Mouse (Mus musculus) intestine, embryonic 16.5 days (tissue): ENCODE measurements around the gene Bcl2a1a. TPM values are rescaled to one million over a fixed set of nuclear protein-coding genes. Genes with fewer than 3 reads are reported as not detected.
"Not testable (repeated sequence)": the region's sequence is repeated elsewhere in the genome, so short reads cannot be mapped to it uniquely, and the experiment has no call there.

Experiments
- ATAC-seq: fragments of 200-750 bp; cut with Nextera tagmentation; 2 replicates; pipeline ENCODE4 v1.8.0; 2017; ENCODE audit warnings: moderate TSS enrichment, moderate library complexity
- H3K27ac ChIP-seq: fragments of 300-500 bp; sonication (generic); 2 replicates; pipeline ENCODE4 v1.5.1; 2014; ENCODE audit warnings: mild to moderate bottlenecking, low read length
- H3K27me3 ChIP-seq: fragments of 300-500 bp; sonication (generic); replicated peaks from 2 replicates; pipeline ENCODE4 v1.6.1; 2014; ENCODE audit warnings: low read length, control low read depth, mixed read lengths; ENCODE audit not compliant: control insufficient read depth, insufficient read depth
- H3K36me3 ChIP-seq: fragments of 300-500 bp; sonication (generic); 2 replicates; pipeline ENCODE4 v1.6.1; 2014; ENCODE audit warnings: low read length, control low read depth; ENCODE audit not compliant: control insufficient read depth, insufficient read depth
- H3K4me1 ChIP-seq: fragments of 300-500 bp; sonication (generic); 2 replicates; pipeline ENCODE4 v1.6.1; 2014; ENCODE audit warnings: low read length, control low read depth, mixed read lengths; ENCODE audit not compliant: control insufficient read depth, insufficient read depth
- H3K4me2 ChIP-seq: fragments of 300-500 bp; sonication (generic); 2 replicates; pipeline ENCODE4 v1.6.1; 2014; ENCODE audit warnings: low read depth, low read length, control low read depth
- H3K4me3 ChIP-seq: fragments of 300-500 bp; sonication (generic); 2 replicates; pipeline ENCODE4 v1.5.1; 2014; ENCODE audit warnings: mild to moderate bottlenecking, low read length
- H3K9ac ChIP-seq: fragments of 300-500 bp; sonication (generic); 2 replicates; pipeline ENCODE4 v1.6.1; 2014; ENCODE audit warnings: low read depth, low read length
- H3K9me3 ChIP-seq: fragments of 300-500 bp; sonication (generic); 2 replicates; pipeline ENCODE4 v1.6.1; 2016; ENCODE audit warnings: low read length, control low read depth; ENCODE audit not compliant: control insufficient read depth
- WGBS: fragments of 180-500 bp; shearing (Covaris S2); extraction: QIAGEN DNeasy Blood & Tissue Kit; methylation state at CpG from one replicate; pipeline ENCODE4 v1.1.7; 2014; 5-methylcytosine and 5-hydroxymethylcytosine counted together
- polyA plus RNA-seq: library from polyadenylated mRNA; unstranded; fragments of >200 nt; fragmentation: Nextera tagmentation; extraction: Ambion mirVana; gene quantifications from 2 replicates; pipeline ENCODE4 v1.2.1, GENCODE M21; 2015

The Bcl2a1a gene
- polyA plus RNA-seq, 1 experiment from 2014 or later, result 2.2 TPM

DNA sequence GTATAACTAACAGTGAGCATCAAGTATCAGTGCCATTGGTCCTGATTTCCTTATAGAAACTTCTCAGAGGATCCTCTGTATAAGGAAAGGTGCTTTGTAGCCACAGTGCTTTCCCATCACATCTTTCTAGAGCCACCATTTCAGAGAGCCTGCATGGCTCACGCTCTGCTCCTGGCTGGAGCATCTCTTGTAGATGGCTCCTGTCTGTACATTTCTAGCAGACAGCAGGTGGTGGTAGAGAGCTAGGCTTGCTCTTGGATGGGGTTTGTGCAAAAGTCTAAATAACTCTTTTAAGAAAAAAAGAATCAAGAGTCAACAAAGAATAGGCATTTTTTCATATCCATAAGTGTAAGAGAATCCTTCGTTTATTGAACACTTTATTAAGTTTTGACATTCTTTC is 12.8 kb downstream of the Bcl2a1a start:
- ATAC-seq, H3K9me3 ChIP-seq, H3K4me1 ChIP-seq, H3K4me3 ChIP-seq, H3K4me2 ChIP-seq, H3K9ac ChIP-seq, H3K27ac ChIP-seq, H3K27me3 ChIP-seq, H3K36me3 ChIP-seq: not testable (repeated sequence)
- WGBS, result no CpG with 5 or more reads among the region's 2 CpGs

DNA sequence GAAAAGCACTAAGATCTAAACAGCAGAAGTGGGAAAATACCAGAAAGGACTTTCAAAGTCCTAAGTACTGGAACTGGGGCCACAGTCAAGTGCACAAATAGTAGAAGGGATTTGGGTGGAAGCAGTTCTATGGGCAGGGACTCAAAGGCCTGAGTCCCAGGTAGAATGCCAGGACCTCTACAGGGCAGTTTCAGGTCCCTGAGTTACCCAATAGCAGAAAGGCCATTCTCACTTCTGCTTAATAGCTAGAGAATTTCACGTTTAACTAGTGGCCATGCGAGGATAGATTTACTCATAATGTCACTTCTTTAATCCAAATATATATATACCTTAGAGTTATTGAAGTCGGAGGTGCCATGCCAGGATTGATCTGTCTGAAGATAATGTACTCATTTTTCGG is 20.2 kb downstream of the Bcl2a1a start:
- not testable (repeated sequence) for H3K36me3 ChIP-seq, H3K4me2 ChIP-seq, ATAC-seq, H3K4me1 ChIP-seq, H3K4me3 ChIP-seq, H3K9ac ChIP-seq, H3K9me3 ChIP-seq, H3K27ac ChIP-seq, H3K27me3 ChIP-seq
- 70% methylated on average over 4 of the region's 4 CpGs for WGBS

DNA sequence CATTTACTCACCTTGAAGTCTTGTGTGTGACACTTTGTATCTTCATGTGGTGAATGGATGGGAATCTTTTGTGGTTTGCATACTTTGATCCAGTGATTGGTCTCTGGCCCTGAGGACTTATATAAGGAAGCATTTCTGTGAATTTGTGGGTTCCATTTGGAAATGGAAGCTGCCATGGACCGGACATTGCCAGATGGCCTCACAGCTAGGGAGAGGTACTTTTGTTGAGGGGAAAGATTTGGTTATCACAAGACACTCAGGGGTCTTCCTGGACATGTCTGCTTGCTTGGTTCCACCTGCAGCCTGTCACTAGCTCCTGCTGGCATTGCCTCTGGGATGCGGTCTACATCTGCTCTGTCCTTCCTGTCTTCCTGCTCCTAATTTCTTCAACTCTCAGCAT is 23.1 kb downstream of the Bcl2a1a start:
- 94% methylated on average over 2 of the region's 2 CpGs for WGBS
- H3K27ac ChIP-seq, result not testable (repeated sequence)

GRCm38 (mm10) chr9:89001541-89001940 is 44.8 kb downstream of the Bcl2a1a start:
- not testable (repeated sequence) for H3K27ac ChIP-seq, H3K4me2 ChIP-seq, H3K27me3 ChIP-seq, H3K9ac ChIP-seq, H3K4me3 ChIP-seq, H3K9me3 ChIP-seq, H3K36me3 ChIP-seq, ATAC-seq, H3K4me1 ChIP-seq

More for the DNA sequence above, 23.1 kb downstream of the Bcl2a1a start:
- H3K36me3 ChIP-seq, H3K4me2 ChIP-seq, H3K4me3 ChIP-seq, H3K4me1 ChIP-seq, H3K27me3 ChIP-seq, H3K9me3 ChIP-seq, ATAC-seq, H3K9ac ChIP-seq: not testable (repeated sequence)

Other genes with a start within 250 kb of the Bcl2a1a start
- 40.2 and 49.1 TPM in 2 replicates for gene Mthfsl, start 236.6 kb upstream of the Bcl2a1a start, polyA plus RNA-seq
- gene Bcl2a1d, start 225.0 kb upstream of the Bcl2a1a start, polyA plus RNA-seq, result 0.64 and 0.82 TPM in 2 replicates
- 0.10 and 0.18 TPM in 2 replicates for gene Trim43c, start 117.7 kb upstream of the Bcl2a1a start, polyA plus RNA-seq
- gene Trim43b, start 135.9 kb downstream of the Bcl2a1a start, polyA plus RNA-seq, result not detected in 2 replicates
- 4.1 and 5.2 TPM in 2 replicates for gene Bcl2a1b, start 242.3 kb downstream of the Bcl2a1a start, polyA plus RNA-seq
- gene Gm29094, start 242.5 kb downstream of the Bcl2a1a start, polyA plus RNA-seq, result 0.77 TPM in 1 of 2 replicates, not detected in the other